Mouse (Mus musculus) kidney, embryonic 15.5 days (tissue): Measurements from ENCODE around the gene Nfix. TPM values are rescaled to one million over a fixed set of nuclear protein-coding genes. Genes with fewer than 3 reads are reported as not detected.
"Not testable (repeated sequence)": the region's sequence is repeated elsewhere in the genome, so short reads cannot be mapped to it uniquely, and the experiment has no call there.

Experiments used
- ATAC-seq: fragments of 200-750 bp; cut with Nextera tagmentation; replicated peaks from 2 replicates; pipeline ENCODE4 v1.8.0; 2017; ENCODE audit warnings: moderate TSS enrichment; ENCODE audit not compliant: low FRiP score
- H3K27ac ChIP-seq: fragments of 300-500 bp; sonication (generic); 2 replicates; pipeline ENCODE4 v1.5.1; 2015; ENCODE audit warnings: mild to moderate bottlenecking, inconsistent platforms
- H3K27me3 ChIP-seq: fragments of 300-500 bp; sonication (generic); 2 replicates; pipeline ENCODE4 v1.6.1; 2015; ENCODE audit warnings: inconsistent platforms
- H3K36me3 ChIP-seq: fragments of 300-500 bp; sonication (generic); 2 replicates; pipeline ENCODE4 v1.6.1; 2015; ENCODE audit warnings: inconsistent platforms
- H3K4me1 ChIP-seq: fragments of 300-500 bp; sonication (generic); 2 replicates; pipeline ENCODE4 v1.6.1; 2015; ENCODE audit warnings: inconsistent platforms
- H3K4me2 ChIP-seq: fragments of 300-500 bp; sonication (generic); 2 replicates; pipeline ENCODE4 v1.6.1; 2015; ENCODE audit warnings: moderate library complexity, mild to moderate bottlenecking, inconsistent platforms
- H3K4me3 ChIP-seq: fragments of 300-500 bp; sonication (generic); replicated peaks from 2 replicates; pipeline ENCODE4 v1.5.1; 2015; ENCODE audit warnings: mild to moderate bottlenecking, inconsistent platforms
- H3K9ac ChIP-seq: fragments of 300-500 bp; sonication (generic); 2 replicates; pipeline ENCODE4 v1.6.1; 2015; ENCODE audit warnings: mild to moderate bottlenecking, inconsistent platforms
- H3K9me3 ChIP-seq: fragments of 300-500 bp; sonication (generic); replicated peaks from 2 replicates; pipeline ENCODE4 v1.6.1; 2016; ENCODE audit warnings: inconsistent platforms
- WGBS: fragments of 180-500 bp; shearing (Covaris S2); methylation state at CpG from one replicate; pipeline ENCODE4 v1.1.7; 2015; ENCODE audit warnings: mixed read lengths; 5-methylcytosine and 5-hydroxymethylcytosine counted together
- polyA plus RNA-seq: library from polyadenylated mRNA; unstranded; fragments of >200 nt; fragmentation: Nextera tagmentation; extraction: Ambion mirVana; gene quantifications from 2 replicates; pipeline ENCODE4 v1.2.1, GENCODE M21; 2015

The Nfix gene
- polyA plus RNA-seq, 1 experiment from 2014 or later, result 15.5 TPM

DNA sequence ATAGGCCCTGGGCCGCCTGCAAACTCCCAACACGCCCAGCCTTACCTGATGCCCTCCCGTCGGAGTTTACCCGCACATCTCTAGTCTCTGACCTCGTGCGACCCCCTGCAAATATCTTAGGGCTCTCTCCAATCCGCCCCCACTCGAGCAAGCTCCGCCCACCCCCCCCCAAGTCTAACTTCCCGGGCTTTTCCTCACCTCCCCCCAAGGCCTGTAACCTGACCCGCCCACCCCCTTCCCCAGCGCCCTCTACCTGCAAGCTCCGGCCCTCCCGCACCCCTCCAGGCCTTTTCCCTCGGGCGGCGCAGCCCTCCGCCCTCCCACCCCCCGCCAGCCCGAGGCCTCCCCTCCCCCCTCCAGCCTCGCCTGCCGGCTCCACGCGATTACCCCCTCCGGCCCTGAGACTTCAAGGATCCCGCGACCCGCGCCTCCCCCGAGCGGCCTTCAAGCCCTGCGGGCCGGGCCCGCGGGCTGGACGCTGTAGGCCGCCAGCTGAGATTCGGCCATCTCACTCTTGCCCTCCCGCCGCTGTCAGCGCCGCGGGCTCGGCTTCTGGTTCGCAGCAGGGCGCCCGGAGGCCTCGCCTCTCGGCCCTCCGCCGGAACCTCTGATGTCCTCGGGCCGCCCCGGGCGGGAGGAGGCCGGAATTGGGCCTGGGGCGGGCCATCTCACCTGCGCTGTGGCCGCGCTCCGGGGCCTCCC is 113.0 kb downstream of the Nfix start:
- 0% methylated on average over 56 of the region's 62 CpGs for whole genome bisulfite sequencing
- peak overlapping the region; percentile 99 for H3K4me3 ChIP-seq
- peak overlapping the region; percentile 99 for H3K9ac ChIP-seq
- no peaks in the 10 kb centered on the region for H3K9me3 ChIP-seq
- peak; percentile 47 for ATAC-seq
- peaks cover 30% of the 10 kb centered on the region for H3K36me3 ChIP-seq
- peak overlapping the region; percentile 90 for H3K4me2 ChIP-seq
- peaks cover 55% of the 10 kb centered on the region for H3K4me1 ChIP-seq
- peak overlapping the region; percentile 95 for H3K27ac ChIP-seq
- no peaks in the 10 kb centered on the region for H3K27me3 ChIP-seq

DNA sequence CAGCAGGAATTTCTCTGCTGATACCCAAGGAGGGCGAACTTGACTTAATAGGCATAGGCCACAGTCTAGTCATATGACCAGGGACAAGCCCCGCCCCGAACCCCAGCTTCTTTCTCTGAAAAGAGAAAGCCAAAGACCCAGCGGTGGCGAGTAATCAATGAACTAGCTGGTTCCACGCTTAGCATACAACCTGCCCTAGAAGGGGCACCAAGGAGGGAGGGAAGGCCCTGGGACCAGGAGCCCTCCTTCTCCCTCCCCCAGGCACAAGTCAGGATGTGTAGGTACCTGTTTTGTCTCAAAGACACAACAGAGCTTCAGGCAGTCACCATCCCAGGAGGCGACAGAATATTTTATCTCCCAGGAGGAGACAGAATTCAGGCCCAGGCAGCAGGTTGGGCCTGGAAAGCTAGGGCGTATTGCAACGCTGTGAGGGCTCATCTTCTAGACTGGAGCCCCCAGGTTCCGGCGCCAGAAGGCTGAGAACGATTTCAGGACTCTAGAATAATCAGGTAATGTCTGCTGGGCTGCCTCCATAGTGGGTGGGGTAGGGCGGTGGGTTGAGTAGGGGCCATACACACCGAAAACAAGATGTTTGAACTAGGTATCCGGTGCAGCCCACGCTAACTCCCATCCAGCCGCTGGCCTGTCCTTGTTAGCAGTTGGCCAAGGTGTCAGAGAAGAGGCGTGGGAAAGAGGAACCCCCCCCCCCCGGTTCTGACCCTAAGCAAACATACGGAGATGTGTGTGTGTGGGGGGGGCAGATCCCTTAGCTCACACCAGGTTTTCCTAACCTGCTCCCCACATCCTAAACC is 113.7 kb downstream of the Nfix start, which contains the start of gene Trmt1:
Gene Trmt1, plus strand, starts transcription at position 117 of the 812 bp plus-strand sequence.
- 13% methylated on average over 20 of the region's 20 CpGs for WGBS
- peak within 1 kb of the TSS; percentile 99 for H3K4me3 ChIP-seq
- peaks cover 55% of the 10 kb centered on the region for H3K4me1 ChIP-seq
- ATAC-seq, result peak; percentile 9
- peak within 1 kb of the TSS; percentile 99 for H3K9ac ChIP-seq
- H3K36me3 ChIP-seq, result peaks cover 32% of the 10 kb centered on the region
- H3K4me2 ChIP-seq, result peak within 1 kb of the TSS; percentile 90
- no peaks in the 10 kb centered on the region for H3K27me3 ChIP-seq
- peak within 1 kb of the TSS; percentile 95 for H3K27ac ChIP-seq
- H3K9me3 ChIP-seq, result no peaks in the 10 kb centered on the region

DNA sequence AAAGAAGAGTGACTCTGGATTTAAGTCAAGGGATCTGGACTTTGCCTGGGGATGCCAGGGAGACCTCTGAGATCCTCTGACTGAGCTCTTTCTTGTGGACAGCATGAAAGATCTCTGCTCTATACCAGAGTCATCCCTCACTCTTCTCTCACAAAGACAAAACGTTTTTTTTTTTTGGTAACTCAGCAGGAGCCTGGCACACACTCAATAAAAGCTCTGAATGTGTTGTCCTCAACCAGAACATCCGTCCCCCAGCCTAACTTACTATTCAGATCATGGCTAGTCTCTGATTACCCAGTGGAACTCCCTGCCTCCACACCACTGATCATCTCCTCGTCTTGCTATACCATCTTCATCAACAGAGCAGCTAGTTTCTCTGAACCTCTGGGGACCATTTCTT is 115.6 kb downstream of the Nfix start:
- Histone ChIP-seq H3K4me2 (no peak overlapping the region), H3K4me3 (no peak overlapping the region), H3K36me3 (peaks cover 29% of the 10 kb centered on the region), H3K27me3 (no peaks in the 10 kb centered on the region), H3K9me3 (no peaks in the 10 kb centered on the region), H3K9ac (no peak overlapping the region), H3K4me1 (peaks cover 43% of the 10 kb centered on the region), H3K27ac (no peak overlapping the region)
- no peak for ATAC-seq
- WGBS, result 68% methylated on average over 3 of the region's 3 CpGs

DNA sequence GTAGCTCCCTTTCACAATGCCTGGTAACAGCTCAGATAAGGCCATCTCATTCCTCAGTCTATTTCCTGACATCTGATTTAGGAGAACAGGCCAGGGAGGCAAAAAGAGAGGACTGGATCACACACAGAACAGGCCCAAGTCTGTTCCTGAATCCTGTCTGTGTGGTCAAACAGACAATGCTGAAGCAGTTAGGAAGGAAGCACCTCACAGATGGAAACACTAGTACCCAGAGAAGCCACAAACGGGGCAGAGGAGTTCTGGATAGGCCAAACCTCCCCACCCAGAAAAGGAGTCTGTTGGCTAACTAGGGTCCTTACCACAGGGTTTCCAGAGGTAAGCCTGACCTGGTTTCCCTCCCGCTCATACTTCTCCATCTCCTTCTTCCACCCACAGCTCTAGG is 117.9 kb downstream of the Nfix start:
- Histone ChIP-seq H3K36me3 (peaks cover 38% of the 10 kb centered on the region), H3K4me2 (no peak overlapping the region), H3K9me3 (no peaks in the 10 kb centered on the region), H3K4me3 (no peak overlapping the region), H3K4me1 (peaks cover 32% of the 10 kb centered on the region), H3K27ac (no peak overlapping the region), H3K9ac (no peak overlapping the region), H3K27me3 (no peaks in the 10 kb centered on the region)
- WGBS, result 84% methylated on average over 2 of the region's 2 CpGs
- ATAC-seq, result no peak

GRCm38 (mm10) chr8:84681476-84681875 is 118.7 kb downstream of the Nfix start:
- H3K4me1 ChIP-seq, result peaks cover 27% of the 10 kb centered on the region
- no peaks in the 10 kb centered on the region for H3K9me3 ChIP-seq
- no peak for ATAC-seq
- WGBS, result 84% methylated on average over 2 of the region's 2 CpGs
- H3K36me3 ChIP-seq, result peaks cover 46% of the 10 kb centered on the region
- no peak overlapping the region for H3K4me2 ChIP-seq
- H3K27ac ChIP-seq, result no peak overlapping the region
- no peaks in the 10 kb centered on the region for H3K27me3 ChIP-seq
- no peak overlapping the region for H3K4me3 ChIP-seq
- no peak overlapping the region for H3K9ac ChIP-seq

DNA sequence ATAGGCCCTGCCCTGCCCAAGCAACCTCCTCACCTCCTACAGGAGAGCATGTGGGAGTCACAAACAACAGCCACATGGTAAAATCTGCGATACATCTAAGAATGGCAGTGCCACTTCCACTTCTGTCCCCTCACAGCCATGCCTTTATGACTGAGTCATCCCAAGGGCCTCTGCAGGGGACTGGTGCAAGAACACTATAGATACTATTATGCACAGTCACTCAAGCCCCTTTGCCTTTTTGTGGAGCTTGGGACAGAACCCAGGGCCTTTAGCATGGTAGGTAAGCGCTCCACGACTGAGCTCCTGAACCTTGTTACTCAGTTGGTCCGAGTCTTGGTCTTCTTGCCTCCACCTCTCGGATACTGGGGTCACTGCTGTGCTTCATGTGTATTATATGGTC is 122.8 kb downstream of the Nfix start:
- no peaks in the 10 kb centered on the region for H3K27me3 ChIP-seq
- H3K36me3 ChIP-seq, result peaks cover 68% of the 10 kb centered on the region
- H3K4me1 ChIP-seq, result no peaks in the 10 kb centered on the region
- no peak overlapping the region for H3K27ac ChIP-seq
- H3K9ac ChIP-seq, result no peak overlapping the region
- 91% methylated on average over 5 of the region's 5 CpGs for WGBS
- no peaks in the 10 kb centered on the region for H3K9me3 ChIP-seq
- no peak overlapping the region for H3K4me3 ChIP-seq
- H3K4me2 ChIP-seq, result no peak overlapping the region
- no peak for ATAC-seq

GRCm38 (mm10) chr8:84670295-84671006 is 129.7 kb downstream of the Nfix start:
- WGBS, result 75% methylated on average over 5 of the region's 5 CpGs
- not testable (repeated sequence) for H3K9me3 ChIP-seq, H3K27me3 ChIP-seq, H3K4me3 ChIP-seq, H3K4me2 ChIP-seq, H3K9ac ChIP-seq
- H3K4me1 ChIP-seq, result peaks cover 24% of the 10 kb centered on the region
- H3K27ac ChIP-seq, result peak overlapping the region; percentile 82
- H3K36me3 ChIP-seq, result peaks cover 72% of the 10 kb centered on the region
- peak; percentile 47 for ATAC-seq

GRCm38 (mm10) chr8:84668731-84669485 is 131.2 kb downstream of the Nfix start:
- no peak for ATAC-seq
- Histone ChIP-seq H3K9me3 (no peaks in the 10 kb centered on the region), H3K9ac (no peak overlapping the region), H3K36me3 (peaks cover 57% of the 10 kb centered on the region), H3K27me3 (no peaks in the 10 kb centered on the region), H3K4me2 (no peak overlapping the region), H3K27ac (no peak overlapping the region), H3K4me3 (no peak overlapping the region), H3K4me1 (peaks cover 27% of the 10 kb centered on the region)
- WGBS, result 75% methylated on average over 6 of the region's 6 CpGs

DNA sequence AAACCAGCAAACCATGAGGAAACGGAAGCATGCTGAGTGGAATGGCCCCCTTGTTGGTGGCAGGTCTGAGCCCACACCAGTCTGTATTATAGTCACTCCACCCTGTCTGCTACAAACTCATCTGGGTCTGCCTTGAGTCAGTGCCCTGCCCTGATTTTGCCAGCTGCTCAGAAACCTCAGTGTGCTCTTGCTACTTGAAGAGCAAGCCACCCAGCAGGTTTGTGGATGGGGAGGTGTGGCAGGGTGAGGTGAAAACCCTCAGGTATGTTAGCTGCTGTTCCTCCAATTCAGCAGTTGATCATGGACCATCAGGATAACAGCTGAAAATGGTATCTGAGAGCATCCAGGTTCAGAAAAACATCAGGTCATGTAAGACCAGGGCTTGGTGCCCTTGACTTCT is 132.1 kb downstream of the Nfix start:
- Histone ChIP-seq H3K36me3 (peaks cover 49% of the 10 kb centered on the region), H3K4me3 (no peak overlapping the region), H3K27me3 (no peaks in the 10 kb centered on the region), H3K9ac (no peak overlapping the region), H3K9me3 (no peaks in the 10 kb centered on the region), H3K4me2 (no peak overlapping the region), H3K27ac (no peak overlapping the region), H3K4me1 (peaks cover 34% of the 10 kb centered on the region)
- 88% methylated on average over 1 of the region's 1 CpGs for WGBS
- no peak for ATAC-seq

DNA sequence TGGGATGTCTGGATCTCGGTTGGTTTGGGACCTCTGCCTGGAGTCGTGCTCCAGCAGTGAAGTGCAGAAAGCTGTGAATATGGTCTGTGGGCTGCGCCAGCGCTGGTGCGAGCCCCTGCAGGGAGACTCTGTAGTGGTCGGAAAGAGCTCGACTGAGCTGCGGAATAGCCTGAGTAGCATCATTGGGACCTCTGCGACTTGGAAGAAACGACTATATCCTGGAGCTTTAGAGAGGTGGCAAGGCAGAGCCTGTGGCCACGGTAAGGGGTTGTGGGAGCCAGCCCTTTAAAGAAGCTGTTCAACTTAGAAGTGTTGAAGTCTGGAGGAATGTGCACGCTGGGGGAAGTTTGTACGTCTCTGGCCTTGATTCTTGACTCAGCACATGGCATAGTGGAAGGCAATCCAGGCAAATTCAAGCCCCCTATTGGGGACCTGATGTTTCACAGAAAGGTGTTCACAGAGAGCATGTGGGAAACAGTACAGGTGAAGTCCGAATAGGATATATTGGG is 134.7 kb downstream of the Nfix start:
- Histone ChIP-seq H3K9ac (peak overlapping the region; percentile 75), H3K4me2 (peak overlapping the region; percentile 75), H3K36me3 (peaks cover 24% of the 10 kb centered on the region), H3K9me3 (no peaks in the 10 kb centered on the region), H3K4me3 (peak overlapping the region; percentile 74), H3K27me3 (no peaks in the 10 kb centered on the region), H3K27ac (peak overlapping the region; percentile 97), H3K4me1 (peaks cover 34% of the 10 kb centered on the region)
- peak; percentile 1; the same call in 1 of the 2 replicates for ATAC-seq
- 3% methylated on average over 14 of the region's 14 CpGs for WGBS
